Mouse (Mus musculus) hindlimb bud, embryonic 11.5 days (tissue): ENCODE results near the gene Kdm6a.
A peak's percentile ranks its signal among the peaks of the same experiment; 100 is the strongest.

Experiments
- DNase-seq: peaks from one replicate; pipeline ENCODE4 v3.0.0-alpha.2; 2012; ENCODE audit warnings: low read depth, low spot score; ENCODE audit errors: extremely low spot score

Gene Kdm6a

GRCm38 (mm10) chrX:18162192-18162857, at the start of gene Kdm6a:
Kdm6a (plus strand) TSS chrX:18162575.
- DNase-seq: peak; percentile 80

GRCm38 (mm10) chrX:18145557-18145956, 16.8 kb upstream of the Kdm6a start, which contains the start of gene Dusp21:
Dusp21 (plus strand) TSS chrX:18145857.
- no peak for DNase-seq

- no peak for DNase-seq
These were observed 1.5 kb upstream of the Kdm6a start for GRCm38 (mm10) chrX:18160734-18161442.

- DNase-seq: no peak
These were observed 581 bp upstream of the Kdm6a start for GRCm38 (mm10) chrX:18161796-18162191.

- no peak for DNase-seq
These were observed 721 bp downstream of the Kdm6a start for GRCm38 (mm10) chrX:18162861-18163731.

GRCm38 (mm10) chrX:18163917-18164624, 1.7 kb downstream of the Kdm6a start:
- peak; percentile 30 for DNase-seq

GRCm38 (mm10) chrX:18165121-18165520, 2.7 kb downstream of the Kdm6a start:
- DNase-seq: no peak

- DNase-seq: no peak
These were observed 4.6 kb downstream of the Kdm6a start for GRCm38 (mm10) chrX:18166961-18167360.

- no peak for DNase-seq
These were observed 6.6 kb downstream of the Kdm6a start for GRCm38 (mm10) chrX:18168940-18169339.

GRCm38 (mm10) chrX:18174831-18175230, 12.5 kb downstream of the Kdm6a start:
- DNase-seq: no peak

GRCm38 (mm10) chrX:18177803-18178202, 15.4 kb downstream of the Kdm6a start:
- DNase-seq: no peak

- DNase-seq: no peak
These were observed 17.1 kb downstream of the Kdm6a start for GRCm38 (mm10) chrX:18179492-18179891.

- DNase-seq: no peak
These were observed 24.8 kb downstream of the Kdm6a start for GRCm38 (mm10) chrX:18187203-18187602.

- DNase-seq: no peak
These were observed 25.9 kb downstream of the Kdm6a start for GRCm38 (mm10) chrX:18188293-18188692.

- no peak for DNase-seq
These were observed 77.2 kb downstream of the Kdm6a start for GRCm38 (mm10) chrX:18239572-18239971.

- DNase-seq: no peak
These were observed 88.2 kb downstream of the Kdm6a start for GRCm38 (mm10) chrX:18250621-18251020.

GRCm38 (mm10) chrX:18254767-18255166, 92.4 kb downstream of the Kdm6a start:
- DNase-seq: peak; percentile 30

GRCm38 (mm10) chrX:18258238-18258809, 95.9 kb downstream of the Kdm6a start:
- DNase-seq: no peak

GRCm38 (mm10) chrX:18278561-18278960, 116.2 kb downstream of the Kdm6a start:
- no peak for DNase-seq

- no peak for DNase-seq
These were observed 117.8 kb downstream of the Kdm6a start for GRCm38 (mm10) chrX:18280134-18280533.
